Mouse (Mus musculus): Measurements from ENCODE around the gene Sh3gl2. TPM values are rescaled to one million over a fixed set of nuclear protein-coding genes. Genes with fewer than 3 reads are reported as not detected.

Sh3gl2 gene
- total and polyA plus RNA-seq, 2 experiments from 2014 or later, result 47.4 to 123 TPM

GRCm38 (mm10) chr4:85677621-85678020 is 472.7 kb downstream of the Sh3gl2 start:
- Histone ChIP-seq H3K36me3 (ENCODE audit: insufficient read depth, low read length) (no peaks in the 10 kb centered on the region), H3K4me1 (ENCODE audit: insufficient read depth, low read length) (no peaks in the 10 kb centered on the region), H3K27me3 (ENCODE audit: insufficient read depth, low read length) (no peaks in the 10 kb centered on the region), H3K9me3 (ENCODE audit: low read length) (no peaks in the 10 kb centered on the region), H3K9ac (replicated peaks; ENCODE audit: low read length, poor library complexity, severe bottlenecking) (no peak overlapping the region), H3K4me2 (ENCODE audit: low read depth, low read length, poor library complexity, severe bottlenecking) (no peak overlapping the region), H3K4me3 (ENCODE audit: low read depth, low read length) (no peak overlapping the region), H3K27ac (ENCODE audit: low read depth, low read length) (no peak overlapping the region)
- 57% methylated on average over 1 of the region's 1 CpGs for WGBS
- TF ChIP-seq CTCF (IDR thresholded peaks at IDR 0.05), result no peak
- ATAC-seq (ENCODE audit: low FRiP score), result no peak
- no peak for DNase-seq (ENCODE audit: low spot score)

DNA sequence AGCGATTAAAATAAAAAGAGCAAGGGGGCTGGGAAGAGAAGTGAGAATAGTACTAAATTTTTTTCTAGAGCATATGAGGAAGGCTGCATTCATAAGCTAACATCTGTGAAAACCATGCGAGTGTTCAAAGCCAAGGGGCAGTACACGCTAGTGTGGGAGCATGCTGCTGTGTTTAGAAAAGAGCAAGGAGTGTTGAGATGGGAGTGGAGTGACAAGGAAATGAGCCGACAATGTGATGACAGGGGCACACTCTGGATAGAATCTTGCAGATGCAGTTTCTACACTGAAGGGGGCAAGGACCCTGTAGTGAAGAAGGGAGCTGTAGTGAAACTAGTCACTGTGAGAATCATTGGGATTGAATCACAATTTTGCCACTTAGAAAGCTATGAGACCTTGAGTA is 481.2 kb downstream of the Sh3gl2 start:
- no peak for DNase-seq (ENCODE audit: low spot score)
- Histone ChIP-seq H3K4me2 (ENCODE audit: low read depth, low read length, poor library complexity, severe bottlenecking) (no peak overlapping the region), H3K27ac (ENCODE audit: low read depth, low read length) (no peak overlapping the region), H3K36me3 (ENCODE audit: insufficient read depth, low read length) (no peaks in the 10 kb centered on the region), H3K9me3 (ENCODE audit: low read length) (no peaks in the 10 kb centered on the region), H3K9ac (replicated peaks; ENCODE audit: low read length, poor library complexity, severe bottlenecking) (no peak overlapping the region), H3K4me3 (ENCODE audit: low read depth, low read length) (no peak overlapping the region), H3K4me1 (ENCODE audit: insufficient read depth, low read length) (no peaks in the 10 kb centered on the region), H3K27me3 (ENCODE audit: insufficient read depth, low read length) (no peaks in the 10 kb centered on the region)
- TF ChIP-seq CTCF (IDR thresholded peaks at IDR 0.05), result no peak
- no peak for ATAC-seq (ENCODE audit: low FRiP score)
- WGBS, result 87% methylated on average over 4 of the region's 4 CpGs
